9 mouse cellular contexts compared by ENCODE assay signal in genomic region chr8:87702051-87702521, GRCm38 (mm10).
A peak's percentile ranks its signal among the peaks of the same experiment; 100 is the strongest.
DNase-seq lines count a peak whose midpoint lies in the region; ATAC-seq and TF ChIP-seq lines count a peak whose summit lies in the region.
"Had no signal": no experiment of that assay in that cellular context is flagged by ENCODE, and none has a peak within 500 bp of the region (broad histone marks: within the 10 kb centered on the region; RNA-seq: fewer than 3 reads in every experiment).

No protein-coding gene starts in this region.

- ATAC-seq in hindbrain, embryonic 11.5 days (ENCODE audit: low FRiP score): no peak
- ATAC-seq in forebrain, postnatal 0 days: peak; percentile 53; the same call in 1 of the 2 replicates
- peak; percentile 52 for ATAC-seq in lung, postnatal 0 days
- ATAC-seq in inflammation-experienced regulatory T-cells, adult 6 months: no peak

- no peaks in the 10 kb centered on the region for H3K27me3 ChIP-seq in hindbrain, embryonic 10.5 days (ENCODE audit: insufficient read depth, poor library complexity, severe bottlenecking)
- no peaks in the 10 kb centered on the region for H3K27me3 ChIP-seq in hindbrain, embryonic 11.5 days (ENCODE audit: control insufficient read depth, insufficient read depth, low read length)
- H3K27me3 ChIP-seq in forebrain, postnatal 0 days (ENCODE audit: insufficient read depth, low read length): no peaks in the 10 kb centered on the region
- H3K27me3 ChIP-seq in lung, postnatal 0 days (replicated peaks; ENCODE audit: insufficient read depth, low read length): no peaks in the 10 kb centered on the region
- H3K27me3 ChIP-seq: embryonic facial prominence, embryonic 12.5 days had no signal

- TF ChIP-seq EP300 in lung, postnatal 0 days (IDR thresholded peaks at IDR 0.05): no peak

- WGBS in hindbrain, embryonic 10.5 days: 69% methylated on average over 8 of the region's 8 CpGs
- 66% methylated on average over 8 of the region's 8 CpGs for WGBS in hindbrain, embryonic 11.5 days
- 30% methylated on average over 8 of the region's 8 CpGs for whole genome bisulfite sequencing in forebrain, postnatal 0 days
- WGBS in lung, postnatal 0 days: 42% methylated on average over 8 of the region's 8 CpGs

- H3K27ac ChIP-seq in hindbrain, embryonic 10.5 days: peak overlapping the region; percentile 82
- no peak overlapping the region for H3K27ac ChIP-seq in hindbrain, embryonic 11.5 days (ENCODE audit: low read depth, low read length)
- 0 out of 2 replicates have a peak overlapping the region, but pooled peaks have one; percentile 3 for H3K27ac ChIP-seq in forebrain, postnatal 0 days (ENCODE audit: low read depth, low read length)
- H3K27ac ChIP-seq in lung, postnatal 0 days (ENCODE audit: low read length): no peak overlapping the region

- no peak overlapping the region for H3K9ac ChIP-seq in hindbrain, embryonic 11.5 days (ENCODE audit: low read depth, low read length)
- no peak overlapping the region for H3K9ac ChIP-seq in forebrain, postnatal 0 days
- no peak overlapping the region for H3K9ac ChIP-seq in lung, postnatal 0 days (replicated peaks; ENCODE audit: low read depth)
- H3K9ac ChIP-seq: embryonic facial prominence, embryonic 12.5 days had no signal

- no peak for DNase-seq in hindbrain, embryonic 10.5 days (ENCODE audit: low spot score)
- DNase-seq in hindbrain, embryonic 11.5 days (ENCODE audit: low spot score): no peak
- peak; percentile 29 for DNase-seq in NIH3T3 (ENCODE audit: low read depth)
- DNase-seq in forebrain, postnatal 0 days: peak; percentile 64
- DNase-seq in lung, postnatal 0 days (ENCODE audit: low spot score): peak; percentile 33
- no peak for DNase-seq in left cerebral cortex, adult 11 months (ENCODE audit: low spot score)
- no peak for DNase-seq in embryo, embryonic 10 days (ENCODE audit: low spot score)

- TF ChIP-seq CTCF in forebrain, postnatal 0 days (IDR thresholded peaks at IDR 0.05; ENCODE audit: low read depth): no peak
- TF ChIP-seq CTCF in lung, postnatal 0 days (IDR thresholded peaks at IDR 0.05): no peak

- H3K9me3 ChIP-seq in hindbrain, embryonic 10.5 days: no peaks in the 10 kb centered on the region
- no peaks in the 10 kb centered on the region for H3K9me3 ChIP-seq in hindbrain, embryonic 11.5 days (ENCODE audit: control insufficient read depth, low read length)
- H3K9me3 ChIP-seq in forebrain, postnatal 0 days (ENCODE audit: low read length): no peaks in the 10 kb centered on the region
- H3K9me3 ChIP-seq in lung, postnatal 0 days (ENCODE audit: low read length): no peaks in the 10 kb centered on the region
- H3K9me3 ChIP-seq: embryonic facial prominence, embryonic 12.5 days had no signal

- no peak overlapping the region for H3K4me3 ChIP-seq in hindbrain, embryonic 10.5 days
- no peak overlapping the region for H3K4me3 ChIP-seq in hindbrain, embryonic 11.5 days (ENCODE audit: low read depth, low read length)
- H3K4me3 ChIP-seq in forebrain, postnatal 0 days (ENCODE audit: low read depth, low read length): no peak overlapping the region
- no peak overlapping the region for H3K4me3 ChIP-seq in lung, postnatal 0 days (ENCODE audit: low read depth, low read length)
- H3K4me3 ChIP-seq: embryonic facial prominence, embryonic 12.5 days had no signal

- no peak overlapping the region for H3K4me2 ChIP-seq in hindbrain, embryonic 11.5 days (replicated peaks; ENCODE audit: low read depth, low read length)
- H3K4me2 ChIP-seq in forebrain, postnatal 0 days (ENCODE audit: low read depth): 0 out of 2 replicates have a peak overlapping the region, but pooled peaks have one; percentile 26
- no peak overlapping the region for H3K4me2 ChIP-seq in lung, postnatal 0 days (replicated peaks; ENCODE audit: low read depth, low read length)
- H3K4me2 ChIP-seq: embryonic facial prominence, embryonic 12.5 days had no signal

- 0 out of 2 replicates have a peak, but pooled peaks cover 7% of the 10 kb centered on the region for H3K36me3 ChIP-seq in hindbrain, embryonic 10.5 days
- no peaks in the 10 kb centered on the region for H3K36me3 ChIP-seq in hindbrain, embryonic 11.5 days (ENCODE audit: control insufficient read depth, insufficient read depth, low read length)
- no peaks in the 10 kb centered on the region for H3K36me3 ChIP-seq in forebrain, postnatal 0 days (ENCODE audit: insufficient read depth)
- no peaks in the 10 kb centered on the region for H3K36me3 ChIP-seq in lung, postnatal 0 days (ENCODE audit: insufficient read depth, low read length)
- H3K36me3 ChIP-seq: embryonic facial prominence, embryonic 12.5 days had no signal

- H3K4me1 ChIP-seq in hindbrain, embryonic 10.5 days (replicated peaks): peaks cover 63% of the 10 kb centered on the region
- H3K4me1 ChIP-seq in hindbrain, embryonic 11.5 days (replicated peaks; ENCODE audit: control insufficient read depth, insufficient read depth, low read length): peaks cover 15% of the 10 kb centered on the region
- peaks cover 15% of the 10 kb centered on the region; the same call in 1 of the 2 replicates for H3K4me1 ChIP-seq in forebrain, postnatal 0 days (ENCODE audit: insufficient read depth)
- no peaks in the 10 kb centered on the region for H3K4me1 ChIP-seq in lung, postnatal 0 days (ENCODE audit: insufficient read depth, low read depth, low read length)

Comparison
In these comparisons a context has a peak if more than half of its experiments do, and no peak if none do; other contexts are left out.
1. H3K27ac ChIP-seq: peak in hindbrain, embryonic 10.5 days (single experiment) and forebrain, postnatal 0 days (single experiment); none in hindbrain, embryonic 11.5 days (single experiment) and lung, postnatal 0 days (single experiment).
2. DNase-seq: peak in NIH3T3 (single experiment), forebrain, postnatal 0 days (single experiment) and lung, postnatal 0 days (single experiment); none in hindbrain, embryonic 10.5 days (single experiment), hindbrain, embryonic 11.5 days (single experiment), left cerebral cortex, adult 11 months (single experiment) and embryo, embryonic 10 days (single experiment).
3. ATAC-seq: peak in forebrain, postnatal 0 days (single experiment) and lung, postnatal 0 days (single experiment); none in hindbrain, embryonic 11.5 days (single experiment) and inflammation-experienced regulatory T-cells, adult 6 months (single experiment).